Mouse (Mus musculus) MEL (cell line): ENCODE data around the gene Kirrel3. TPM values are rescaled to one million over a fixed set of nuclear protein-coding genes. Genes with fewer than 3 reads are reported as not detected.

Source experiments
- DNase-seq: peaks from one replicate; pipeline ENCODE4 v3.0.0; 2011; ENCODE audit warnings: low read depth, low spot score
- H3K27ac ChIP-seq: 2 replicates; pipeline ENCODE4 v1.5.1; 2012; ENCODE audit warnings: low read depth, mild to moderate bottlenecking, control low read depth, low read length, moderate library complexity; ENCODE audit not compliant: control insufficient read depth
- H3K27me3 ChIP-seq, 2 experiments: fragments of 150-350 bp in 1 of 2; sonication (generic) in 1 of 2; 2 replicates each; pipeline ENCODE4 v1.6.1; 2012; ENCODE audit warnings: low read length in 2 of 2, mild to moderate bottlenecking in 2 of 2, improper control_type of control experiment in 1 of 2, moderate library complexity in 1 of 2; ENCODE audit not compliant: insufficient read depth in 2 of 2, control insufficient read depth in 1 of 2
- H3K36me3 ChIP-seq, 2 experiments: 2 replicates each; pipeline ENCODE4 v1.6.1; 2012 to 2014; ENCODE audit warnings: low read length in 2 of 2, improper control_type of control experiment in 1 of 2, inconsistent platforms in 1 of 2, mild to moderate bottlenecking in 1 of 2; ENCODE audit not compliant: insufficient read depth in 2 of 2, control insufficient read depth in 1 of 2
- H3K4me1 ChIP-seq, 2 experiments: fragments of 150-350 bp in 1 of 2; sonication (generic) in 1 of 2; 2 replicates each; pipeline ENCODE4 v1.6.1; 2012; ENCODE audit warnings: low read length in 2 of 2, improper control_type of control experiment in 1 of 2, mild to moderate bottlenecking in 1 of 2; ENCODE audit not compliant: insufficient read depth in 2 of 2, control insufficient read depth in 1 of 2
- H3K4me3 ChIP-seq, 2 experiments: fragments of 150-350 bp in 1 of 2; sonication (generic) in 1 of 2; 2 replicates each; pipeline ENCODE4 v1.5.1; 2012; ENCODE audit warnings: low read depth in 2 of 2, low read length in 2 of 2, mild to moderate bottlenecking in 2 of 2, moderate library complexity in 2 of 2, control low read depth in 1 of 2, improper control_type of control experiment in 1 of 2; ENCODE audit not compliant: control insufficient read depth in 1 of 2, insufficient read depth in 1 of 2
- H3K79me2 ChIP-seq: 2 replicates; pipeline ENCODE4 v1.6.1; 2012; ENCODE audit warnings: mild to moderate bottlenecking, low read length, moderate library complexity; ENCODE audit not compliant: control insufficient read depth, poor library complexity, insufficient read depth
- H3K9ac ChIP-seq: 2 replicates; pipeline ENCODE4 v1.6.1; 2012; ENCODE audit warnings: low read depth, mild to moderate bottlenecking, control low read depth, low read length, moderate library complexity; ENCODE audit not compliant: control insufficient read depth, poor library complexity, severe bottlenecking
- H3K9me3 ChIP-seq: fragments of 150-350 bp; sonication (generic); replicated peaks from 2 replicates; pipeline ENCODE4 v1.6.1; 2012; ENCODE audit warnings: mild to moderate bottlenecking, low read length, improper control_type of control experiment, moderate library complexity; ENCODE audit not compliant: insufficient read depth
- CHD2 ChIP-seq: IDR thresholded peaks from 2 replicates; pipeline ENCODE4 v1.6.1; 2011; ENCODE audit warnings: low read length, improper control_type of control experiment
- CTCF ChIP-seq, 3 experiments: IDR thresholded peaks in 2 of 3; conservative IDR thresholded peaks in 1 of 3; 2 replicates each; pipeline ENCODE4 v1.5.1; 2011 to 2012; ENCODE audit warnings: low read length in 3 of 3, low read depth in 2 of 3, mild to moderate bottlenecking in 2 of 3, improper control_type of control experiment in 1 of 3, inconsistent platforms in 1 of 3, mixed read lengths in 1 of 3, moderate library complexity in 1 of 3; ENCODE audit not compliant: control insufficient read depth in 1 of 3, insufficient read depth in 1 of 3, poor library complexity in 1 of 3, severe bottlenecking in 1 of 3
- E2F4 ChIP-seq: IDR thresholded peaks from 2 replicates; pipeline ENCODE4 v1.6.1; 2011; ENCODE audit warnings: low read depth, low read length, improper control_type of control experiment, borderline replicate concordance
- ELF1 ChIP-seq: IDR thresholded peaks from 2 replicates; pipeline ENCODE4 v1.6.1; 2014; ENCODE audit warnings: low read depth, mild to moderate bottlenecking, inconsistent platforms, low read length, improper control_type of control experiment, moderate library complexity
- GABPA ChIP-seq: IDR thresholded peaks from 2 replicates; pipeline ENCODE4 v1.6.1; 2012; ENCODE audit warnings: low read depth, mild to moderate bottlenecking, inconsistent platforms, low read length, improper control_type of control experiment, moderate library complexity
- GATA1 ChIP-seq: IDR thresholded peaks from 2 replicates; pipeline ENCODE4 v1.6.1; 2011; ENCODE audit warnings: low read depth, low read length, improper control_type of control experiment
- JUND ChIP-seq: IDR thresholded peaks from 2 replicates; pipeline ENCODE4 v1.6.1; 2011; ENCODE audit warnings: low read depth, mild to moderate bottlenecking, improper control_type of control experiment, low read length
- KAT2A ChIP-seq: conservative IDR thresholded peaks from 2 replicates; pipeline ENCODE4 v1.6.1; 2012; ENCODE audit warnings: low read depth, low read length, improper control_type of control experiment, inconsistent platforms
- MAFK ChIP-seq: IDR thresholded peaks from 2 replicates; pipeline ENCODE4 v1.6.1; 2011; ENCODE audit warnings: low read depth, mild to moderate bottlenecking, low read length, improper control_type of control experiment, borderline replicate concordance
- NRF1 ChIP-seq: IDR thresholded peaks from 2 replicates; pipeline ENCODE4 v1.6.1; 2014; ENCODE audit warnings: low read depth, mild to moderate bottlenecking, inconsistent platforms, low read length, improper control_type of control experiment, moderate library complexity; ENCODE audit not compliant: poor library complexity, insufficient read depth, severe bottlenecking
- RAD21 ChIP-seq: IDR thresholded peaks from 2 replicates; pipeline ENCODE4 v1.6.1; 2011; ENCODE audit warnings: mild to moderate bottlenecking, low read depth, low read length, improper control_type of control experiment
- SIN3A ChIP-seq: IDR thresholded peaks from 2 replicates; pipeline ENCODE4 v1.6.1; 2012; ENCODE audit warnings: low read length, improper control_type of control experiment, inconsistent platforms
- SMC3 ChIP-seq: IDR thresholded peaks from 2 replicates; pipeline ENCODE4 v1.6.1; 2011; ENCODE audit warnings: low read depth, low read length, improper control_type of control experiment
- ZKSCAN1 ChIP-seq: IDR thresholded peaks from 2 replicates; pipeline ENCODE4 v1.6.1; 2012; ENCODE audit warnings: low read depth, mild to moderate bottlenecking, inconsistent platforms, low read length, improper control_type of control experiment, moderate library complexity
- ZMIZ1 ChIP-seq: IDR thresholded peaks from 2 replicates; pipeline ENCODE4 v1.6.1; 2012; ENCODE audit warnings: low read depth, mild to moderate bottlenecking, inconsistent platforms, low read length, improper control_type of control experiment, moderate library complexity
- ZNF384 ChIP-seq: IDR thresholded peaks from 2 replicates; pipeline ENCODE4 v1.6.1; 2012; ENCODE audit warnings: low read depth, mild to moderate bottlenecking, inconsistent platforms, low read length, improper control_type of control experiment
- polyA plus RNA-seq, 2 experiments: library from polyadenylated mRNA; stranded (reverse) in 1 of 2; unstranded in 1 of 2; fragments of >175 nt in 1 of 2; fragments of >200 nt in 1 of 2; gene quantifications; 2 replicates each; pipeline versions ENCODE4 v1.2.1 to v1.2.4; 2012; ENCODE audit warnings: low replicate concordance in 2 of 2, low read depth in 1 of 2; ENCODE audit not compliant: insufficient read length in 2 of 2, insufficient read depth in 1 of 2, missing spikeins in 1 of 2
- total RNA-seq: library from RNA; depleted of rRNA; stranded (reverse); fragments of 300-350 nt; gene quantifications from 2 replicates; pipeline ENCODE4 v1.2.3, GENCODE M21; 2012

Gene Kirrel3
- total and polyA plus RNA-seq, 3 experiments, result 0.06 TPM; not detected in 2

DNA sequence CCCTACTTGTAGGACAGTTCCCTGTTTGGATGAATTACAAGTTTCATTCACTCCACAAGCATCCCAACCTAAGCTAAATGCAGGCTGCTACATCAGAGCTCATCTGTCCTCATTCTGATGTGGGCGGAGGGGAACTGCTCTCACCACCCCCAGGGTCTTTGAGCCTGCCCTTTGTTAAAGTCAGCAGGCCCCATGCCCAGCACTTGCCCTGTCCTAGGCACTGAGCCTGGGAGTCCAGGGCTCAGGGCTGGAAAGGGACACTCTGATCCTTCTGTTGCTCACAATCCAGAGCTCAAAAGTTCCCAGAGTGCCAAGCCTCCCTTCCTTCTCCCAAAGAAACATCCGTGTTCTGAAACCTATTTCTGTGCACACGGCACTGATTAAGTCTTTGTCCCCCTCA lies 422.3 kb downstream of the Kirrel3 start:
- TF ChIP-seq ZNF384 (no peak), CTCF (IDR thresholded peaks at IDR 0.05 in 2 of 3, conservative IDR thresholded peaks at IDR 0.05 in 1 of 3; ENCODE audit: control insufficient read depth in 1 of 3, insufficient read depth in 1 of 3, low read depth in 2 of 3, low read length in 3 of 3, poor library complexity in 1 of 3, severe bottlenecking in 1 of 3) (no peak), KAT2A (no peak), MAFK (no peak), E2F4 (no peak), ELF1 (no peak), JUND (no peak)
- H3K27ac ChIP-seq, result no peak overlapping the region
- no peaks in the 10 kb centered on the region for H3K4me1 ChIP-seq
- H3K4me3 ChIP-seq, result no peak overlapping the region
- no peaks in the 10 kb centered on the region for H3K9me3 ChIP-seq
- H3K79me2 ChIP-seq, result no peaks in the 10 kb centered on the region
- no peaks in the 10 kb centered on the region for H3K36me3 ChIP-seq
- H3K9ac ChIP-seq, result no peak overlapping the region
- no peaks in the 10 kb centered on the region for H3K27me3 ChIP-seq
- DNase-seq, result no peak

DNA sequence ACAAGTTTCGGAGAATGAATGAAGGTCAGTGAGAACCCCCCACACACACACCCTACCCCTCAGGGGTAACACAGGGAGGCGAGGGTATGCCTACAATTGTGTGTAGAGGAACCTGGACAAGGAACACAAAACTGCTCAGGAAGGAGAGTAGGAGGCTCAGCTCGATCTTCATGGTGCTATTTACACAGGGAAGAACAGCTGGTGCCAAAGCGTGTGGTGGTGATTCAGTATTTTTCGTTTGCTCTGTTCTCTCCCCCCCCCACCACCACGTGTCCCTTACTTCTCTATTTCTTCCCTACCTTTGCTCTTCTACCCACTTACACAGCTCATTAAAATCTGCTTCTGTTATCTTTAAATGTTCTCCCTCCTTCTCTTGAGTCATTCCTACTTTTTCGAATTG lies 426.1 kb downstream of the Kirrel3 start:
- H3K36me3 ChIP-seq, result no peaks in the 10 kb centered on the region
- H3K27ac ChIP-seq, result no peak overlapping the region
- H3K9me3 ChIP-seq, result no peaks in the 10 kb centered on the region
- no peaks in the 10 kb centered on the region for H3K27me3 ChIP-seq
- H3K4me1 ChIP-seq, result no peaks in the 10 kb centered on the region
- no peak for DNase-seq
- no peak overlapping the region for H3K4me3 ChIP-seq
- no peak for TF ChIP-seq CHD2
- TF ChIP-seq ELF1, result no peak
- no peak for TF ChIP-seq KAT2A
- no peak for TF ChIP-seq GATA1
- TF ChIP-seq GABPA, result no peak
- no peak for TF ChIP-seq MAFK
- TF ChIP-seq NRF1, result no peak
- no peak for TF ChIP-seq ZKSCAN1
- TF ChIP-seq ZNF384, result no peak
- no peak for TF ChIP-seq RAD21
- TF ChIP-seq, all 39 proteins: peak for 0
- Histone ChIP-seq H3K79me2 (no peaks in the 10 kb centered on the region), H3K9ac (no peak overlapping the region)

DNA sequence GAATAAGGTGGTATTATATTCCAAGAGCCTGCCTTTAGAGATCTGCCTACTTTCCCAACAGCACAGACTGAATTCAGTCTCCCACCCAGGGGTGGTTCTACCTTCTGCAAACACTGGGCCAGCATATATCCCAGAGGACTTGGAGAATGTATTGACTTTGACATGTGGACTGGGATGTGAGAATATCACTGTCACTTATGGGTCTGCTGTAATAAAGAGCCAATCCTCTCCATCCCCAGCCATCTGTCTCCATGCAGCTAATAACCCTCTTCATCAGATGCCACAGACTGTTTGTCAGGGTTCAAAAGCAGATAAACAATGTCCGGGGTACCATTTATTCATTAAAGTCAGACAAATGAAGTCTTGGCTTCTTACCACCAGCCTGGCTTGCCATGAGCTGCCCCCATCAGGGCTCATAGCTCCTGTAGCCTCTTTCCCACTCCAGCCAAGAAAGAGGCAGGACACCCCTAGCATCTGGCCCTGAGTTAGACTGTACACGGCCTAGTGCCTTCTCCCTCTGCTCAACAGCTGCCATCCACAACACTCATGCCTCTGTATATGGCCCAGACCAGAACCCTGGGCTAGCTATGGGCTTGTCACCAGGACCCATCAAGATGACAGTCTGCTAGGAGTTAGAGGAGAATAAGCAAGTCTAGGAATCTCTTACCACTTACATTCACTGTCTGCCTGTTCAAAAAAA lies 426.7 kb downstream of the Kirrel3 start:
- Histone ChIP-seq H3K27ac (no peak overlapping the region), H3K79me2 (no peaks in the 10 kb centered on the region), H3K4me3 (no peak overlapping the region), H3K4me1 (no peaks in the 10 kb centered on the region), H3K9me3 (no peaks in the 10 kb centered on the region), H3K9ac (no peak overlapping the region), H3K36me3 (no peaks in the 10 kb centered on the region), H3K27me3 (no peaks in the 10 kb centered on the region)
- DNase-seq, result no peak
- TF ChIP-seq ZMIZ1 (no peak), SIN3A (no peak), CHD2 (no peak), SMC3 (no peak)
